Mouse (Mus musculus): ENCODE measurements around the gene Ggt1. TPM values are rescaled to one million over a fixed set of nuclear protein-coding genes. Genes with fewer than 3 reads are reported as not detected.

Ggt1 gene
- total and polyA plus RNA-seq, 2 experiments from 2014 or later = 2.3 to 3.8 TPM

- H3K4me1 ChIP-seq (ENCODE audit: insufficient read depth) = no peaks in the 10 kb centered on the region
- no peaks in the 10 kb centered on the region for H3K27me3 ChIP-seq (ENCODE audit: insufficient read depth, low read length)
- no peaks in the 10 kb centered on the region for H3K9me3 ChIP-seq (ENCODE audit: low read length)
- TF ChIP-seq CTCF (IDR thresholded peaks at IDR 0.05; ENCODE audit: low read depth) = no peak
- WGBS = 90% methylated on average over 2 of the region's 2 CpGs
- no peak overlapping the region for H3K4me3 ChIP-seq (ENCODE audit: low read depth, low read length)
- H3K27ac ChIP-seq (ENCODE audit: low read depth, low read length) = no peak overlapping the region
- ATAC-seq (no peak), DNase-seq (no peak)
- H3K4me2 ChIP-seq (ENCODE audit: low read depth) = no peak overlapping the region
- H3K9ac ChIP-seq = no peak overlapping the region
- H3K36me3 ChIP-seq (ENCODE audit: insufficient read depth) = peaks cover 30% of the 10 kb centered on the region
Observed at GRCm38 (mm10) chr10:75530322-75530721, 31.1 kb upstream of the Ggt1 start.

GRCm38 (mm10) chr10:75531532-75532090 lies 29.8 kb upstream of the Ggt1 start:
- DNase-seq (no peak), ATAC-seq (no peak)
- no peaks in the 10 kb centered on the region for H3K4me1 ChIP-seq (ENCODE audit: insufficient read depth)
- no peak overlapping the region for H3K4me3 ChIP-seq (ENCODE audit: low read depth, low read length)
- H3K9me3 ChIP-seq (ENCODE audit: low read length) = no peaks in the 10 kb centered on the region
- no peaks in the 10 kb centered on the region for H3K27me3 ChIP-seq (ENCODE audit: insufficient read depth, low read length)
- no peak overlapping the region for H3K9ac ChIP-seq
- WGBS = 89% methylated on average over 9 of the region's 9 CpGs
- no peak overlapping the region for H3K27ac ChIP-seq (ENCODE audit: low read depth, low read length)
- no peak for TF ChIP-seq CTCF (IDR thresholded peaks at IDR 0.05; ENCODE audit: low read depth)
- peaks cover 36% of the 10 kb centered on the region for H3K36me3 ChIP-seq (ENCODE audit: insufficient read depth)
- no peak overlapping the region for H3K4me2 ChIP-seq (ENCODE audit: low read depth)

- TF ChIP-seq CTCF (IDR thresholded peaks at IDR 0.05; ENCODE audit: low read depth) = no peak
- Histone ChIP-seq H3K9ac (no peak overlapping the region), H3K4me2 (ENCODE audit: low read depth) (no peak overlapping the region), H3K27me3 (ENCODE audit: insufficient read depth, low read length) (no peaks in the 10 kb centered on the region), H3K4me1 (ENCODE audit: insufficient read depth) (no peaks in the 10 kb centered on the region), H3K27ac (ENCODE audit: low read depth, low read length) (no peak overlapping the region), H3K9me3 (ENCODE audit: low read length) (no peaks in the 10 kb centered on the region), H3K36me3 (ENCODE audit: insufficient read depth) (peaks cover 36% of the 10 kb centered on the region), H3K4me3 (ENCODE audit: low read depth, low read length) (no peak overlapping the region)
- WGBS = 92% methylated on average over 8 of the region's 8 CpGs
- ATAC-seq = no peak
- DNase-seq = no peak
Observed at GRCm38 (mm10) chr10:75534216-75534615, 27.2 kb upstream of the Ggt1 start.

GRCm38 (mm10) chr10:75534934-75535333 lies 26.5 kb upstream of the Ggt1 start:
- WGBS = 80% methylated on average over 8 of the region's 8 CpGs
- Histone ChIP-seq H3K4me1 (ENCODE audit: insufficient read depth) (no peaks in the 10 kb centered on the region), H3K9me3 (ENCODE audit: low read length) (no peaks in the 10 kb centered on the region), H3K27me3 (ENCODE audit: insufficient read depth, low read length) (no peaks in the 10 kb centered on the region), H3K27ac (ENCODE audit: low read depth, low read length) (no peak overlapping the region), H3K9ac (no peak overlapping the region), H3K36me3 (ENCODE audit: insufficient read depth) (peaks cover 36% of the 10 kb centered on the region), H3K4me2 (ENCODE audit: low read depth) (no peak overlapping the region), H3K4me3 (ENCODE audit: low read depth, low read length) (no peak overlapping the region)
- DNase-seq = no peak
- ATAC-seq = no peak
- TF ChIP-seq CTCF (IDR thresholded peaks at IDR 0.05; ENCODE audit: low read depth) = no peak

- Histone ChIP-seq H3K27ac (ENCODE audit: low read depth, low read length) (no peak overlapping the region), H3K9ac (no peak overlapping the region), H3K4me3 (ENCODE audit: low read depth, low read length) (no peak overlapping the region), H3K4me1 (ENCODE audit: insufficient read depth) (no peaks in the 10 kb centered on the region), H3K27me3 (ENCODE audit: insufficient read depth, low read length) (no peaks in the 10 kb centered on the region), H3K4me2 (ENCODE audit: low read depth) (no peak overlapping the region), H3K9me3 (ENCODE audit: low read length) (no peaks in the 10 kb centered on the region), H3K36me3 (ENCODE audit: insufficient read depth) (peaks cover 36% of the 10 kb centered on the region)
- 72% methylated on average over 2 of the region's 2 CpGs for WGBS
- ATAC-seq (no peak), DNase-seq (no peak)
- TF ChIP-seq CTCF (IDR thresholded peaks at IDR 0.05; ENCODE audit: low read depth) = no peak
Observed at GRCm38 (mm10) chr10:75535423-75535822, 26.0 kb upstream of the Ggt1 start.

GRCm38 (mm10) chr10:75536123-75536522 lies 25.3 kb upstream of the Ggt1 start:
- DNase-seq (no peak), ATAC-seq (no peak)
- Histone ChIP-seq H3K36me3 (ENCODE audit: insufficient read depth) (peaks cover 36% of the 10 kb centered on the region), H3K4me2 (ENCODE audit: low read depth) (no peak overlapping the region), H3K27ac (ENCODE audit: low read depth, low read length) (no peak overlapping the region), H3K4me1 (ENCODE audit: insufficient read depth) (no peaks in the 10 kb centered on the region), H3K27me3 (ENCODE audit: insufficient read depth, low read length) (no peaks in the 10 kb centered on the region), H3K4me3 (ENCODE audit: low read depth, low read length) (no peak overlapping the region), H3K9me3 (ENCODE audit: low read length) (no peaks in the 10 kb centered on the region), H3K9ac (no peak overlapping the region)
- WGBS = 86% methylated on average over 5 of the region's 5 CpGs
- TF ChIP-seq CTCF (IDR thresholded peaks at IDR 0.05; ENCODE audit: low read depth) = no peak

- 67% methylated on average over 7 of the region's 7 CpGs for WGBS
- no peak overlapping the region for H3K27ac ChIP-seq (ENCODE audit: low read depth, low read length)
- no peak overlapping the region for H3K4me2 ChIP-seq (ENCODE audit: low read depth)
- DNase-seq (no peak), ATAC-seq (no peak)
- H3K9me3 ChIP-seq (ENCODE audit: low read length) = 0 out of 2 replicates have a peak, but pooled peaks cover 7% of the 10 kb centered on the region
- H3K4me1 ChIP-seq (ENCODE audit: insufficient read depth) = no peaks in the 10 kb centered on the region
- no peaks in the 10 kb centered on the region for H3K27me3 ChIP-seq (ENCODE audit: insufficient read depth, low read length)
- peaks cover 4% of the 10 kb centered on the region; the same call in 1 of the 2 replicates for H3K36me3 ChIP-seq (ENCODE audit: insufficient read depth)
- no peak overlapping the region for H3K9ac ChIP-seq
- no peak for TF ChIP-seq CTCF (IDR thresholded peaks at IDR 0.05; ENCODE audit: low read depth)
- no peak overlapping the region for H3K4me3 ChIP-seq (ENCODE audit: low read depth, low read length)
Observed at GRCm38 (mm10) chr10:75547901-75548300, 13.5 kb upstream of the Ggt1 start.

All from forebrain, postnatal 0 days (tissue).